Mouse (Mus musculus) heart, postnatal 14 days (tissue): ENCODE results near the gene Gm128. TPM values are rescaled to one million over a fixed set of nuclear protein-coding genes. Genes with fewer than 3 reads are reported as not detected.

ENCODE experiments used
- DNase-seq, 2 experiments: peaks; one replicate each; pipeline ENCODE4 v3.0.0; 2021 to 2022
- intact Hi-C: fragments of 180-260 bp; cut with DNase I; formaldehyde crosslinking; loops from one replicate; pipeline ENCODE4 v1.15.1; 2025
- total RNA-seq, 2 experiments: library from RNA; stranded (reverse); gene quantifications; 2 replicates each; pipeline ENCODE4 v1.2.3; 2021

Gm128 gene
- total RNA-seq, 2 experiments from 2014 or later = not detected

DNA sequence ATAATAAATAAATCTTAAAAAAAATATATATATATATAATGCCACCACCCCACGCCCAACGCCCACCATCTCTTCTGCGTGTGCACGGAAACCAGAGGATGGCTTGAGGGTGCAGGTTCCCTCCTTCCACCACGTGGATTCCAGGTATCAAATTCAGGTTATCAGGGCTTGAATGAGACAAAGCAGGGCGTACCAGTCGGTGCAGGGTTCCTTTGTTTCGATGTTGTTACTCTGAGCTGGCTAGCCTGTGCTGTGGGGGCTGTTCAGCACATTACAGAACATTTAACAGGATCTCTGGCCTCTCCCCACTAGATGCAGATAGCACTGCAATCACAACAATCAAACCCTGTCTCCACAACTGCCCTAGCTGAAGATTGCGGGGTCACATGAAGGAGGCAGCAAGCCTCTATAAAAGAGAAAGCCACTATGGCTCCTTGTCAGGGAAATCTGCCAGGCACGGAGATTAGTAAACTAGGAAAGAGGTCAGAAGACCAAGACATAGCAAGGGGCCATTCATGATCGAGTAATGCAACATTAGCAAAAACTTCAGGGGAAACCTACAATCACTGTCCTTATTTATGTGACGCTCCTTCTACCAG, 29.5 kb upstream of the Gm128 start:
- intact Hi-C loops = no loop called here
- no peak for DNase-seq

DNA sequence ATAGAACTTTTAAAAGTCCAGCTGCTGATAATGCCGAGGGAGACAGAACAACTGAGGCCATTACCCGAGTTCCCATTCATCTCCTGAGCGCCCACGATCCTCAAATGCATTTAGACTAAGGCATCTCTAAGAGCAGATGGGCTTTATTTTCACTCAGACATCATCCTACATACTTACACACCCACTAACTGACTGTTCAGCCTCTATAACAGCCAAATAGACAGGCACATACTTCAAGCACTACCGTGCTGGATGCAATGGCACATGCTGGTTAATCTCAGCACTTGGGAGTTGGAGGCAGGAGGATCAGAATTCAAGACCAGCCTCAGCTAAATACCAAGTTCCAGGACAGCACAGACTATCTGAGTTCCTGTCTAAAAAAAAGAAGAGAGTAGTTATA, 28.4 kb upstream of the Gm128 start:
- intact Hi-C loops = no loop called here
- no peak for DNase-seq

DNA sequence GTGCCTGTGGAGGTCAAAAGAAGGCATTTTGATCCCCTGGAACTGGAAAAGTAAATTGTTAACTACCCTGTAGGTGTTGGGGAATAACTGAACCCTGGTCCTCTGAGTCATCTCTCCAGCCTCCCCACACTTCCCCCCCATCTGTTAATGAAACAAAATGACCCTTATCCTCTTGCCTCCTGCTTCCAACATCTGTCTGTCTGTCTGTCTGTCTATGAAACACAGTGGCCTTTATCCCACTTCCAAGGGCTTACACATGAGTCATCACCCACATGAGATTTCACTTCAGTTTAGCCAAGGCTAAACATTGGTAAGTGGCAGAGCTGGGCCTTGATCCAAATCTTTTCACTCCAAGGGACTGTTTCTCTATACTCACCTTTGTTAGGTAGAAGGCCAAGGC, 26.5 kb upstream of the Gm128 start:
- intact Hi-C loops = no loop called here
- DNase-seq = no peak

DNA sequence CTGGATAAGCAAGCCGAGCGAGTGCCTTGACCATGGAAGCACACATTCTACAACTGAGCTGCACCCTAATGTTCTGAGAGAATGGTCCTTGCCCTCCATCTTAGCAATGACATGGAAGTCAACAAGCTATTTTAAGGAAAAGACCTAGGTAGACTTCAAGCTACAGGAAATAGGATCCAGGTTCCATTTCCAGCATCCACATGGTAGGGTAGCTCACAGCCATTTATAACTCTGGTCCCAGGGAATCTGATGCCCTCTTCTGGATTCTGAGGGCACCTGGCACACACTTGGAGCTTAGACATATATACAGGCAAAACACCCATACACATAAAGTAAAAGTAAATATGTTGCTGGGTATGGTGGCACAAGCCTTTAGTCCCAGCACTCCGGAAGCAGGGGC, 24.7 kb upstream of the Gm128 start:
- no peak for DNase-seq
- intact Hi-C loops = no loop called here

DNA sequence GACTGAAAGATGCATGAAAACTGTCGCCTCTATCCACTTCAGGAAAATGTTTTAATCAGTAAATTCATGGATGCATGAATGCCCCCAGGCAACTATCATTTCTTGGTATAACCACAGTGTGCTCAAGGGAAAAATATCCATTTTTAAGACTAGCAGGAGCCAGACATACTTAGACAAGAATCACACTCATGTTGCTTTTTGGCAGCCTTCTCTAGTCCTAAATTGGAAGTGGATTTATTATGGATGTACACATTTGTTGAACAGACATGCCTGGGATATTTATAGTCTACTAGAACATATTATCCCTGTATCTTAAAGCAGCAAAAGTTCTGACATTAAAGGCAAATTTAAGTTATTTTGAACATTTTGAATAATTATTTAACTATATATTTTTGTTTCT, 23.3 kb upstream of the Gm128 start:
- intact Hi-C loops = no loop called here
- DNase-seq = no peak

DNA sequence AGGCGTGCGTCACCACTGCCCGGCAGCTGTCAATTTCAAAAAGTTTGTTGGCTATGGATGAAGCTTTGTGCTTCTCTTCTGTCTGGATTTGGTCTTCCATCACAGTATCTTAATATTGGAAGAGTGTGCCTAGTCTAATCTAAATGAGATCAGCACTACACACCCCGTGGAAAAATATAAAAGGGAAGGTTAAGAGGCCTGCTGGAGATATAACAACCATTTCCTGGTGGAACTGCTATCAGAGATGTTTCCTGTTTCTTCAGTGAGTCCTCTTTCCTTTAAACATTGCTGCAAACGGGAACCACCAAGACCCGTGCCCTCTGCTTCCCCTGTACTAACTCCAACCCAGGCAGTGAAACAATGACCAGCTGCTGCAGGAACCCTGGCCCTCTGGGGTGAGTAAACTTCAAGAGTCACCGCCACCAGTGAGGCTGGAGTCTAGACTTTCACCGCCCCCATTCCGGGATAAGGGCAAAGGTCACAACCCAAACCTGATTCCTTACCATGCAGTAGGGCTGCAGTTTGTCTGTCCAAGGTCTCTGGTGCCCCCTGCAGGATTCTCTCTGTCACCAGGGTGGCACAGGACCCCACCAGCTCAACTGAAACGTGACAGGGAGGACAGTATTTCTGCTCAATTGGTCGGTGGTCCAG, 21.8 kb upstream of the Gm128 start:
- DNase-seq = peak; percentile 75 to 78
- intact Hi-C loops = loop anchor here (2.0 kb wide), 1 partner anchor 46 kb away; the partner anchor contains the start of gene Gabpb2

- intact Hi-C loops = loop anchor here (1.0 to 2.0 kb wide), 2 partner anchors 45 to 120 kb away; partner anchors contain the start of genes Gabpb2 and Tnfaip8l2
Observed at GRCm38 (mm10) chr3:95261975-95262374, 20.6 kb upstream of the Gm128 start.

GRCm38 (mm10) chr3:95256931-95257330, 15.5 kb upstream of the Gm128 start:
- intact Hi-C loops = no loop called here
- DNase-seq = no peak

More at GRCm38 (mm10) chr3:95261975-95262374, 20.6 kb upstream of the Gm128 start:
- DNase-seq = no peak

DNA sequence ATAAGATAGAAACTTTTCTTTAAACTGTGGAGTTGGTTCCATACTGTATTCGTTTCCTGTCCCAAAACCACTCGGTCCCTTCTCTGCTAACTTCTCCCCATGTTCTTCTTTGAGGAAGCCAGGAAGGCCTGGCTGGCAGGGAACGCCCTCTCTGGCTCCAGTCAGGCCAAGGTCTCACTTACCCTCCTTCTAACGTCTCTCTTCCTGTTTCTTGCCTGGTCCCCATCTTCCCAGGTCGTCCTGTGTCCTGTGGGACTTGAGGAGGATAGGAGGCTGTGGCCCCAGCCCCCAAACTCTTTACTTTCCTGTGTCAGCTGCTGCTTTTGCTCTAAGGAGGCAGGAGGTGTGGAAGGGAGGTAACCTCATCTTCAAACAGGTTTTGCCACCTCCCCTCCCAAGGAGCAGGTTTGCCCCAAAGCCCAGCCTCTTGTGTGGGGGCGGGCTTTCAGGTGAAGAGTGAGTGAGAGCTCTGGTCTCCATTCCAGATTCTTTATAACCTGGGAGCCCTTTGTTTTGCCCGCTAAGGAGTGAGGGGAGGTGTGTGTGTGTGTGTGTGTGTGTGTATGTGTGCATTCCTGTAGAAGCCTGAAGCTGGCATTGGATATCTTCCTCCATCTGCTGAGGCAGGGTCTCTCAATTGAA, 9.5 kb upstream of the Gm128 start, which contains the start of gene Bnipl:
TSS of gene Bnipl (minus strand) at position 411 of the 642 bp plus-strand sequence.
- intact Hi-C loops = no loop called here
- DNase-seq = no peak

DNA sequence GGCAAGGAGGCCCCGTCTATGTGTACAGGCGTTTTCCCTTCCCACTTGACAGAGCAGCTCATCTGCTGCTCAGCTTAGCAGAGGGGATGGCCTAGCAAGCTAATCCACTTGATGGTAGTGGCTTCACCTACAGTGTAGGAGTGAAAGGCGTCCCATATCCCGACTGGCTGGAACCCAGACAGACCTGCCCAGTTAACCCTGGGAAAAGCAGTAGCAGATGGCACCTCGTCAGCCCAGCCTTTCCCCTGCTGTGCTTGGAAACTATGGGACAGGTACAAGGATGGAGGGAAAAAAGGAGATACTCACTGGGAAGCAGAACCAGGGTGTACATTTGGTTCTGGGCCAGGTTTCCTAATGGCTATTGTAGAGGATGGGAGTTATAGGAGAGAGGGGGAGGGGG, 9.0 kb upstream of the Gm128 start:
- intact Hi-C loops = no loop called here
- DNase-seq = no peak

- no peak for DNase-seq
- intact Hi-C loops = no loop called here
Observed at GRCm38 (mm10) chr3:95247660-95248336, 6.4 kb upstream of the Gm128 start.

GRCm38 (mm10) chr3:95246465-95247231, 5.2 kb upstream of the Gm128 start:
- intact Hi-C loops = no loop called here
- peak; percentile 12 to 42 for DNase-seq

- intact Hi-C loops = no loop called here
- DNase-seq = no peak
Observed at GRCm38 (mm10) chr3:95243086-95243485, 1.7 kb upstream of the Gm128 start.

GRCm38 (mm10) chr3:95240900-95241299, 498 bp downstream of the Gm128 start:
- no peak for DNase-seq
- intact Hi-C loops = no loop called here

DNA sequence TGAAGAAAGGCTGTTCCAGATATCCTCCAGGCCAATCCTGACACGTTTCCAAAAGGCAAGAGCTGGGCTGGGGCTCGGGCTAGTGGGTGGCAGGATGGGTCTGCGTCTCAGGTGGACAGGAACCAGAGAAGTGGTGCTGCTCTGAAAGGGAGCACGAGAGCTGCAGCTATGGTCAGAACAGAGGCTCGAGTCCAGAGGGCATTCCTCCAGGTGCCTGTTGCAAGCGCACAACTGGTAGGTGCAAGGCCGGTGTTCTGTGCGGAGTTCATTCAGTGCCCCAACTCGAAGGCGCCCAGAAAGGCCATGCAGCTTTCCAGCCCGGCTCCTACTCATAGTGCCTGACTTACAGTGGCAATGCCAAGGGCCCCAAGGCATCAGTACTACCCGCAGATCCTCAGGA, 1.4 kb downstream of the Gm128 start:
- no peak for DNase-seq
- intact Hi-C loops = no loop called here

DNA sequence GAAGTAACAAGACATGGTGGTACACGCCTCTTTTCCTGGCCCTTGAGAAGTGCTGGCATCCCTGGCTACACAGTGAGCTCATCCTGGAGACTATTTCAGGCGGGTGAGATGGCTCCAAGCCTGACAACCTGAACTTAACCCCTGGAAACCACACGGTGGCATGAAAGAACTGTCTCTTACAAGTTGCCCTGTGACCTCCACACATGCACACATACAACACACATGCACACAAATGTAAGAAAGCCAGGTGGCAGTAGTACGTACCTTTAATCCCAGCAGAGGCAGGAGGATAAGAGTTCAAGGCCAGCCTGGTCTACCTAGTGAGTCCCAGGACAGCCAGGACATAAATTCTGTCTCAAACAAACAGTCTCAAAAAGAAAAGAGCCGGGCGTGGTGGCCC, 2.4 kb downstream of the Gm128 start:
- intact Hi-C loops = no loop called here
- no peak for DNase-seq

DNA sequence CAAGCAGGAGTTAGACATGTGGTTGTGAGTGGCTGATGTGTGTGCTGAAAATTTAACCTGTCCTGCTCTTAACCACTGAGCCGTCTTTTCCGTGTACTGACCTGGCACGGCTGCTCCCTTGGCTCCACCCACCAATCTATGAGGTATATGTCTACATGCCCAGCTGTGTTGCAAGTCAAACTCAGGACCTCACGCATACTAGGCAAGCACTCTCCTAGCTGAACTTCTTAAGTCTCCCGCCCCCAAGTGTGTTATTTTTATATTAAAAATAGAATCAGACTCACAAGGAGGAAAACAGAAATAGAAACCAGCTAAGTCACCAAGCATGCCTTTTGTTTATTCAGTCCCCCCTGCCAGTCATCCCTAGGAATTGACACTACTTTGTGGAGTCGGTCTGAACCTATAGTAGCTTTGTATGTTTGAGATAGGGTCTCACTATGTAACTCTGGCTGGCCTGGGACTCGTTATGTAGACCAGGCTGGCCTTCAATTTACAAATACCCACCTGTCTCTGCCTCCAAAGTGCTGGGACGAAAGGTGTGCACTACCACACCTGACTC, 3.8 kb downstream of the Gm128 start:
- intact Hi-C loops = no loop called here
- DNase-seq = no peak

DNA sequence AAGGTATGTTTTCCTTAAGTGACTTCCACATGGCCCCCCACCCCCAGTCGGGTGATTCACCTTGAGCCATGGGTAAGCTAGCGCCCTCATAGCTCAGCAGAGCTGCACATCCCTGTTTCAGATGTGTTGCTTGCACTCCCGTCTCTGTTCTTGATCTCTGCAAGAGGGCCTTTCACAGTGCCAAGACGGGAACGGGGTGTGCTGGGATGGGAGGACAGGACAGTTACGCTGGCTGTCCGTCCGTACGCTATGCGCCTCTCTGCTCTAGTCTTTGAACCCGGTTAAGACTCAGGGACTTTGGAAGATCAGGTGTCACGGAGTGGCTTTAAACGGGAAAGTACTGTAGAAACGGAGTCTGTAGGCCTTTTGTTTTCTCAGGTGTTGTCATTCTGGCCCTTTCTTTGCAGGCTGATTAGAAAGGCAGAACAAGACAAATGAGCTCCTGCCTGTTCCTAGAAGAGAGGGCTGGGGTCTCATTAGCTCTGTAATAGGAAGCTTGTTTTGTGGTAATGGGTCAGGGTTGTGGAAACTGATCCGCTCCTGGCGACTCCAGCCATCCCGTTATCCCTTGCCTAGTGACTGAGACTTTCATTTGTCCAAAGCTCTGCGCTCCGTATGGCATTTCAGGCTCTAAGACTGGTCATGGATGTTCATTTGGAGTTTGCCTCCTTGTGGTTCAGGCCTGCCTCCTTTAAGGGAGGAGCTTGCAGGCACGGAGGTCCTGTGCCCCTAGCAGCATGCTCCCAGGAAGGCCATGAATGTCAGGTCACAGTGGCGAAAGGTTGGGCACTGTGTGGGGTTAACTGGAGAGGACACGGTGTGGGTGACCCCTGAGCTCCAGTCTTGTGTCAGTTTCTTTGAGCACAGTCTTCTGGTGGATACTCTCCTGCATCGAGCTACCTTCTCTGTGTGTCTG, 5.8 kb downstream of the Gm128 start:
- intact Hi-C loops = no loop called here
- DNase-seq = no peak

GRCm38 (mm10) chr3:95233303-95233980, 8.0 kb downstream of the Gm128 start:
- no peak for DNase-seq
- intact Hi-C loops = no loop called here
